Mouse (Mus musculus) intestine, postnatal 0 days (tissue): ENCODE measurements around the gene Krtap4-1. TPM values are rescaled to one million over a fixed set of nuclear protein-coding genes. Genes with fewer than 3 reads are reported as not detected.
"Not testable (repeated sequence)": the region's sequence is repeated elsewhere in the genome, so short reads cannot be mapped to it uniquely, and the experiment has no call there.

Source experiments
- ATAC-seq: fragments of 200-750 bp; cut with Nextera tagmentation; 2 replicates; pipeline ENCODE4 v1.8.0; 2017; ENCODE audit warnings: mild to moderate bottlenecking, moderate TSS enrichment, moderate library complexity
- H3K27ac ChIP-seq: fragments of 300-500 bp; sonication (generic); 2 replicates; pipeline ENCODE4 v1.5.1; 2014; ENCODE audit warnings: mild to moderate bottlenecking, low read depth, low read length, moderate library complexity
- H3K27me3 ChIP-seq: fragments of 300-500 bp; sonication (generic); replicated peaks from 2 replicates; pipeline ENCODE4 v1.6.1; 2014; ENCODE audit warnings: low read length, mixed read lengths; ENCODE audit not compliant: control insufficient read depth, insufficient read depth
- H3K36me3 ChIP-seq: fragments of 300-500 bp; sonication (generic); 2 replicates; pipeline ENCODE4 v1.6.1; 2014; ENCODE audit warnings: mild to moderate bottlenecking, moderate library complexity; ENCODE audit not compliant: control insufficient read depth, insufficient read depth
- H3K4me1 ChIP-seq: fragments of 300-500 bp; sonication (generic); replicated peaks from 2 replicates; pipeline ENCODE4 v1.6.1; 2014; ENCODE audit warnings: antibody characterized with exemption, low read length, mixed read lengths; ENCODE audit not compliant: control insufficient read depth, insufficient read depth
- H3K4me2 ChIP-seq: fragments of 300-500 bp; sonication (generic); replicated peaks from 2 replicates; pipeline ENCODE4 v1.6.1; 2014; ENCODE audit warnings: low read depth, mild to moderate bottlenecking, moderate library complexity
- H3K4me3 ChIP-seq: fragments of 300-500 bp; sonication (generic); 2 replicates; pipeline ENCODE4 v1.5.1; 2014; ENCODE audit warnings: low read depth, low read length
- H3K9ac ChIP-seq: fragments of 300-500 bp; sonication (generic); 2 replicates; pipeline ENCODE4 v1.6.1; 2014; ENCODE audit warnings: mild to moderate bottlenecking, low read depth, low read length
- H3K9me3 ChIP-seq: fragments of 300-500 bp; sonication (generic); 2 replicates; pipeline ENCODE4 v1.6.1; 2016; ENCODE audit warnings: mixed run types; ENCODE audit not compliant: control insufficient read depth
- CTCF ChIP-seq: sonication (generic); IDR thresholded peaks from 2 replicates; pipeline ENCODE4 v1.5.1; 2016; ENCODE audit warnings: low read depth, mild to moderate bottlenecking, control low read depth, antibody characterized with exemption, moderate library complexity
- WGBS: fragments of 180-500 bp; shearing (Covaris S2); extraction: QIAGEN DNeasy Blood & Tissue Kit; methylation state at CpG from one replicate; pipeline ENCODE4 v1.1.7; 2014; 5-methylcytosine and 5-hydroxymethylcytosine counted together
- polyA plus RNA-seq: library from polyadenylated mRNA; unstranded; fragments of >200 nt; fragmentation: Nextera tagmentation; extraction: Ambion mirVana; gene quantifications from 2 replicates; pipeline ENCODE4 v1.2.1, GENCODE M21; 2015

Krtap4-1 gene
- polyA plus RNA-seq, result not detected in 2 replicates

DNA sequence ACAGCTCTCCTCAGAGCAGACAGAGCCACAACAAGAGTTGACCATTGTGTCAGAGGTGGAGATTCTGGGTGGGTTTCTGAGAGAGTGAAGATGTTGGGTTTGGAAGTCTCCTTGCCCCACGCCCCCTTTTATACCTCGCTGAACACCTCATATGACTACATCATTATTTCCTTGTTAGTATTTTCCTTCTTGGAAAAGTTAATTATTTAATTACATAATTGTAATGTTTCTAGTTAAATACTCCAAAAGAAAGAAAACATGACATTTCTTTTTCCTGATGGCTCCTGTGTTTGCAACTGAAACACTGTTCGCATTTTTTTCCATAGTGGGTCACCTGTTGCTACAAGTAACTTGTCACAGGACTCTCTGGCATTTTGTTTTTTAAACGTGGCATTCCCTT, at the start of gene Krtap4-1:
Gene Krtap4-1 (minus strand): TSS at position 101 of the 400 bp plus-strand sequence.
- no peak for ATAC-seq
- H3K4me1 ChIP-seq, result no peaks in the 10 kb centered on the region
- H3K27ac ChIP-seq, result no peak within 1 kb of the TSS
- H3K4me3 ChIP-seq, result no peak within 1 kb of the TSS
- 81% methylated on average over 4 of the region's 4 CpGs for WGBS
- TF ChIP-seq CTCF, result no peak
- H3K36me3 ChIP-seq, result no peaks in the 10 kb centered on the region
- no peaks in the 10 kb centered on the region for H3K9me3 ChIP-seq
- H3K27me3 ChIP-seq, result no peaks in the 10 kb centered on the region
- H3K4me2 ChIP-seq, result no peak within 1 kb of the TSS
- no peak within 1 kb of the TSS for H3K9ac ChIP-seq

GRCm38 (mm10) chr11:99665860-99666259, 37.8 kb upstream of the Krtap4-1 start, which contains the start of gene Krtap4-6:
Gene Krtap4-6 (minus strand): TSS chr11:99665960.
- Histone ChIP-seq H3K9me3 (no peaks in the 10 kb centered on the region), H3K4me1 (no peaks in the 10 kb centered on the region), H3K27ac (no peak within 1 kb of the TSS), H3K9ac (no peak within 1 kb of the TSS), H3K27me3 (no peaks in the 10 kb centered on the region; the same call in 1 of the 2 replicates), H3K4me3 (no peak within 1 kb of the TSS), H3K36me3 (no peaks in the 10 kb centered on the region), H3K4me2 (no peak within 1 kb of the TSS)
- no peak for ATAC-seq
- TF ChIP-seq CTCF, result no peak

GRCm38 (mm10) chr11:99662802-99663201, 34.8 kb upstream of the Krtap4-1 start:
- ATAC-seq, result no peak
- H3K4me1 ChIP-seq, result no peaks in the 10 kb centered on the region
- no peak overlapping the region for H3K4me3 ChIP-seq
- no peak for TF ChIP-seq CTCF
- H3K9ac ChIP-seq, result no peak overlapping the region
- no peaks in the 10 kb centered on the region for H3K9me3 ChIP-seq
- 83% methylated on average over 10 of the region's 10 CpGs for WGBS
- H3K27ac ChIP-seq, result no peak overlapping the region
- no peak overlapping the region for H3K4me2 ChIP-seq
- H3K27me3 ChIP-seq, result no peaks in the 10 kb centered on the region
- H3K36me3 ChIP-seq, result no peaks in the 10 kb centered on the region

DNA sequence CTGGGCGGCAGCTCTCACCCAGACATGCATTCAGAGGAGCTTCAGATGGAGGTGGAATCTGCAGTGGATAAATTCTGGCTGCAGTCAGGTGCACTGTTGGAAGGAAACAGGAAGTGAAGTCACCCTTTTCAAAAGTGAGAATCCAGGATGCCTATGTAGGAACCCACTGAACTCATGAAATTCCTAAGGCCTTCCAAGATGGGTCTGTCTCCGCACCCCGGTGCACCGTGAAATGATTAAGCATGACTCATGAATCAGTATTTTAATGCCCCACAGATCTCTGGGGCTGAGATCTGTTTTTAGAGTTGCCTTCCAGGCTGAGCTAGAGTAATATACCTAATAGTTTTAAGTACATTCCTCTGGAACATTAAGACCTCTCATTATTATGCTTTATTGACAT, 31.2 kb upstream of the Krtap4-1 start:
- no peak for ATAC-seq
- H3K9ac ChIP-seq, result no peak overlapping the region
- H3K4me1 ChIP-seq, result no peaks in the 10 kb centered on the region
- H3K4me3 ChIP-seq, result no peak overlapping the region
- TF ChIP-seq CTCF, result no peak
- no peaks in the 10 kb centered on the region; the same call in 1 of the 2 replicates for H3K27me3 ChIP-seq
- H3K27ac ChIP-seq, result no peak overlapping the region
- no peaks in the 10 kb centered on the region for H3K36me3 ChIP-seq
- no peaks in the 10 kb centered on the region for H3K9me3 ChIP-seq
- WGBS, result 88% methylated on average over 4 of the region's 4 CpGs
- H3K4me2 ChIP-seq, result no peak overlapping the region

DNA sequence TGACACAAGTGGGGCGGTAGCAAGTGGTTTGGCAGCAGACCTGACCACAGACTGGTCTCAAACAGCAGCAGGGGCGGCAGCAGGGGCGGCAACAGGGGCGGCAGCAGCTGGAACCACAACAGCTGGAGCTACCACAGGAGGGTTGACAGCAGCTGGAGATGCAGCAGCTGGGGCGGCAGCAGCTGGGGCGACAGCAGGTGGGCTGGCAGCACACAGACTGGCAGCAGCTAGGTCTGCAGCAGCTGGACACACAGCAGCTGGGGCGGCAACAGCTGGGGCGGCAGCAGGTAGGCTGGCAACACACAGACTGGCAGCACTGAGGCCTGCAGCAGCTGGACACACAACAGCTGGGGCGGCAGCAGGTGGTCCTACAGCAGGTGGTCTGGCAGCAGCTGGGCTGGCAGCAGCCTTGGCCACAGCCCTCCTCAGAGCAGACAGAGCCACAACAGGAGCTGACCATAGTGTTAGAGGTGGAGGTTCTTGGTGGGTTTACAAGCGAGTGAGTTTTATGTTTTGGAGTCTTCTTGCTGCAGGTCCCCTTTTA, 30.5 kb upstream of the Krtap4-1 start, which contains the start of gene Gm11563:
Gene Gm11563 (minus strand): TSS at position 494 of the 544 bp plus-strand sequence.
- H3K9ac ChIP-seq, H3K4me2 ChIP-seq, H3K4me1 ChIP-seq, H3K27ac ChIP-seq, ATAC-seq, H3K36me3 ChIP-seq, H3K4me3 ChIP-seq, H3K9me3 ChIP-seq, H3K27me3 ChIP-seq: not testable (repeated sequence)
- 67% methylated on average over 10 of the region's 10 CpGs for WGBS

GRCm38 (mm10) chr11:99657051-99657450, 29.0 kb upstream of the Krtap4-1 start:
- H3K9ac ChIP-seq, result no peak overlapping the region
- TF ChIP-seq CTCF, result no peak
- WGBS, result 50% methylated on average over 5 of the region's 5 CpGs
- ATAC-seq, result no peak
- no peaks in the 10 kb centered on the region for H3K36me3 ChIP-seq
- H3K27ac ChIP-seq, result no peak overlapping the region
- H3K27me3 ChIP-seq, result no peaks in the 10 kb centered on the region; the same call in 1 of the 2 replicates
- no peaks in the 10 kb centered on the region for H3K4me1 ChIP-seq
- no peak overlapping the region for H3K4me2 ChIP-seq
- H3K4me3 ChIP-seq, result no peak overlapping the region
- H3K9me3 ChIP-seq, result no peaks in the 10 kb centered on the region
